In genomic region chr3:86112766-86113165, GRCm38 (mm10) we compare ENCODE assay signal across 19 mouse cellular contexts.
"Had no signal": no experiment of that assay in that cellular context is flagged by ENCODE, and none has a peak within 500 bp of the region (broad histone marks: within the 10 kb centered on the region; RNA-seq: fewer than 3 reads in every experiment).

No protein-coding gene starts in this region.

- H3K4me2 ChIP-seq: kidney, embryonic 15.5 days; limb, embryonic 13.5 days; lung, embryonic 15.5 days; neural tube, embryonic 12.5 days; stomach, embryonic 15.5 days had no signal

- H3K4me1 ChIP-seq: neural tube, embryonic 12.5 days had no signal

- H3K9me3 ChIP-seq: kidney, embryonic 15.5 days; limb, embryonic 10.5 days; lung, embryonic 15.5 days; stomach, embryonic 15.5 days had no signal

- ATAC-seq: intestine, postnatal 0 days had no signal

- H3K4me3 ChIP-seq: kidney, embryonic 15.5 days; limb, embryonic 10.5 days; limb, embryonic 13.5 days; lung, embryonic 15.5 days; neural tube, embryonic 12.5 days; stomach, embryonic 15.5 days had no signal

- DNase-seq: kidney, adult 8-10 months; kidney, postnatal 10 days; kidney, postnatal 36 days; layer of hippocampus, adult 9-11 months; lung, adult 18-20 months; lung, postnatal 10 days; lung, postnatal 36 days; midbrain, embryonic 14.5 days; retina, postnatal 1 day; right cerebral cortex, postnatal 25 days; spleen, adult 18-20 months; thymus, postnatal 25 days had no signal

- H3K27me3 ChIP-seq: kidney, embryonic 15.5 days; limb, embryonic 13.5 days; lung, embryonic 15.5 days; neural tube, embryonic 12.5 days; stomach, embryonic 15.5 days had no signal

- H3K9ac ChIP-seq: kidney, embryonic 15.5 days; limb, embryonic 13.5 days; lung, embryonic 15.5 days; neural tube, embryonic 12.5 days; stomach, embryonic 15.5 days had no signal

- H3K27ac ChIP-seq: kidney, embryonic 15.5 days; limb, embryonic 10.5 days; limb, embryonic 13.5 days; lung, embryonic 15.5 days; neural tube, embryonic 12.5 days; stomach, embryonic 15.5 days had no signal
